Mouse (Mus musculus) monocyte, adult 5-6 weeks (primary cell): ENCODE results near the gene Eml4. TPM values are rescaled to one million over a fixed set of nuclear protein-coding genes. Genes with fewer than 3 reads are reported as not detected.
A peak's percentile ranks its signal among the peaks of the same experiment; 100 is the strongest.

ENCODE experiments used
- ATAC-seq: fragments of 153-309, 156-312 bp; replicated peaks from 2 replicates; pipeline ENCODE4 v1.8.0; 2017; ENCODE audit warnings: mild to moderate bottlenecking; ENCODE audit not compliant: low TSS enrichment, insufficient number of reproducible peaks, severe bottlenecking, poor library complexity, low FRiP score
- total RNA-seq: library from RNA; stranded (forward); fragments of 200-1000, 200-491, 200-594 nt; gene quantifications from 3 replicates; pipeline ENCODE4 v1.2.3, GENCODE M21; 2017

Eml4 gene
- total RNA-seq, 1 experiment from 2014 or later = 60.9 TPM

- ATAC-seq = peak; percentile 69
Measured at GRCm38 (mm10) chr17:83526624-83527532, 176.1 kb downstream of the Eml4 start.

- ATAC-seq = peak; percentile 24; the same call in 1 of the 2 replicates
Measured at GRCm38 (mm10) chr17:83527651-83528381, 177.1 kb downstream of the Eml4 start.

Other genes with a start within 250 kb of the Eml4 start
- 5.2 to 17.0 TPM (median 6.6 TPM) in 3 replicates for gene Pkdcc, start 135.6 kb upstream of the Eml4 start, total RNA-seq
- 273 to 460 TPM (median 440 TPM) in 3 replicates for gene Cox7a2l, start 166.4 kb downstream of the Eml4 start, total RNA-seq